Mouse (Mus musculus): ENCODE results near the gene Gm3752.
"Not testable (repeated sequence)": the region's sequence is repeated elsewhere in the genome, so short reads cannot be mapped to it uniquely, and the experiment has no call there.

Gm3752 gene

GRCm38 (mm10) chr14:7483662-7484061, at the start of gene Gm3752:
Gene Gm3752 (minus strand): TSS chr14:7483762.
- DNase-seq = not testable (repeated sequence)

GRCm38 (mm10) chr14:7488731-7489130, 5.2 kb upstream of the Gm3752 start:
- not testable (repeated sequence) for DNase-seq

GRCm38 (mm10) chr14:7450817-7451216, 32.7 kb downstream of the Gm3752 start, which contains the start of gene Gm3755:
Gene Gm3755 (minus strand): TSS chr14:7450917.
- not testable (repeated sequence) for DNase-seq

- not testable (repeated sequence) for DNase-seq
Observed at GRCm38 (mm10) chr14:7422496-7422895, 61.1 kb downstream of the Gm3752 start.

Data from cerebellum, adult 18-20 months (tissue).